Mouse (Mus musculus) liver, postnatal 0 days (tissue): Measurements from ENCODE around the gene Cdh23.

ENCODE experiments used
- CTCF ChIP-seq: sonication (generic); IDR thresholded peaks from 2 replicates; pipeline ENCODE4 v1.5.1; 2016; ENCODE audit warnings: antibody characterized with exemption, low read depth
- EP300 ChIP-seq: IDR thresholded peaks from 2 replicates; pipeline ENCODE4 v1.6.1; 2016; ENCODE audit warnings: antibody characterized with exemption, low read depth, mild to moderate bottlenecking

DNA sequence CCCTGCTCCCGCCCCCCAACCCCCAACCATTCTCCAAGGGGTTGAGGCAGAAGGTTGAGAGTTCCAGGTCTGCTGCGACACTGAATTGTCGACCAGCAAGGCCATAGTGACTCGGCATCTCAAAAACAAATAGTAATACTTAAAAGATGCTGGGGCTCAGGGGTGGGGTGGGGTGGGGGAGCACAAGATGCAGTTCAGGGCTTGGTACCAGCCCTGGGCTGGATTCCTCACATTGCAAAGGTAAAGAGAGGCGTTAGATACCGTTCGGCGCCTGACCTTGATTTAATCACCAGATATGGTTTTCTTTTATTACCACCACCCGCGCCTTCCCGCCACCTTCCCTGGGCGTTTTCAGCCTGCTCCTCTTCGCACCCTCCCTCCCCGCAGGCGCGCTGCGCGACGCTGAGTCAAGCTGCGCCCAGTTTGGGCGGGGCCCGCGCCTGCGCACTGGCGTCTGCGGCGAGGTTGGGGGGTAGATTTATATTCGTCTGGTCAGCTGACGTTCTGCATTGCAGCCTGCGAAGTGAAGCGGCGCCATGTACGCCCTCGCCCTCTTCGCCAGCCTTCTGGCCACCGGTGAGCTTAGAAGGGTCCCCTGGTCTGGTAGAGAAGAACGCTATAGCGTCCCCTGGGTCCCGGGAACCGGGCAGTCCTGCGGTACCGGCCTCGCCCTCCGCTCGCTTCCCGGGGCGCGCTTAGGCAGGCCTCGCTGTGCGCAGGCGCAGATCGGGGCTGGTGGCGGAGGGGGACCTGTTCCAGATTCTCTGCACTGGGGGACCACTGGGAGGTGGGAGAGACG lies 418.9 kb downstream of the Cdh23 start, which contains the start of gene Psap:
- no peak for TF ChIP-seq EP300
- TF ChIP-seq CTCF = peak; percentile 32
